Comparison of ENCODE assay signal across 24 mouse cellular contexts in the genomic region with DNA sequence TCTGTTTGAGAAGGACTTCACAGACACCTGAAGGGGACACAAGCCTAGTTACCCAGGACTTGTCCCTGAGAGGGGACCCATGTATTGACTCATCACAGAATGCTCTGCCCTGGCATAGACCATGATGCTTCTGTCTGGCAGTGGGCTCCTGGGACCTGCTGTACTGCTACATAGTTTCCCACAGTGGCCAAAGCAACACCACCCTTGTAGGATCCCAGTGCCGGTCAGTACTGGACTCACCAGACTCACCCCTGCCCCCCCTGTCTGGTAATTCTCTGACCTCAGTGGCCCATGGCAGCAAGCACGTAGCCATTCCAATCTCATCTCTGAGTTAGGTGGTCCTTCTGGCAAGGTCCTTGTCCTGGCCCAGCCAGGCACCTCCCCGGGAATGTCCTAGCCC. TPM values are rescaled to one million over a fixed set of nuclear protein-coding genes. Genes with fewer than 3 reads are reported as not detected.
A peak's percentile ranks its signal among the peaks of the same experiment; 100 is the strongest.
DNase-seq lines count a peak whose midpoint lies in the region; ATAC-seq and TF ChIP-seq lines count a peak whose summit lies in the region.
"Had no signal": no experiment of that assay in that cellular context is flagged by ENCODE, and none has a peak within 500 bp of the region (broad histone marks: within the 10 kb centered on the region; RNA-seq: fewer than 3 reads in every experiment).

No protein-coding gene starts in this region.

- ATAC-seq in lung, embryonic 14.5 days (ENCODE audit: insufficient read depth), result no peak
- no peak for ATAC-seq in embryonic facial prominence, embryonic 12.5 days (ENCODE audit: insufficient number of reproducible peaks, insufficient read depth, low FRiP score, low TSS enrichment)
- no peak for ATAC-seq in erythroid progenitor cell, adult 5-6 weeks (replicated peaks; ENCODE audit: low FRiP score, poor library complexity, severe bottlenecking)
- ATAC-seq: CD4-positive, CD25-positive, alpha-beta regulatory T cell, adult 4 months; forebrain, embryonic 15.5 days; inflammation-experienced regulatory T-cells, adult 6 months; intestine, postnatal 0 days had no signal

- no peaks in the 10 kb centered on the region for H3K36me3 ChIP-seq in heart, adult 2 months (ENCODE audit: control insufficient read depth, insufficient read depth, low read length)
- no peaks in the 10 kb centered on the region for H3K36me3 ChIP-seq in lung, embryonic 14.5 days (ENCODE audit: insufficient read depth)
- 0 out of 2 replicates have a peak, but pooled peaks cover 4% of the 10 kb centered on the region for H3K36me3 ChIP-seq in embryonic facial prominence, embryonic 10.5 days (replicated peaks)
- 0 out of 2 replicates have a peak, but pooled peaks cover 6% of the 10 kb centered on the region for H3K36me3 ChIP-seq in embryonic facial prominence, embryonic 12.5 days
- H3K36me3 ChIP-seq: embryonic facial prominence, embryonic 13.5 days; forebrain, embryonic 15.5 days; G1E; heart, embryonic 12.5 days had no signal

- no peak for TF ChIP-seq POLR2A in heart, adult 2 months (IDR thresholded peaks at IDR 0.05; ENCODE audit: insufficient read depth, low read depth, low read length)

- DNase-seq in heart, adult 2 months, result no peak
- DNase-seq in heart, postnatal 36 days, result no peak
- DNase-seq in lung, embryonic 14.5 days, result no peak
- no peak for DNase-seq in lung, postnatal 4 days
- DNase-seq in embryonic facial prominence, embryonic 10.5 days (ENCODE audit: low spot score), result no peak
- no peak for DNase-seq in embryo, embryonic 10 days (ENCODE audit: low spot score)
- DNase-seq: cerebellum, adult 2 months; embryo, embryonic 11 days had no signal

- TF ChIP-seq CTCF in heart, adult 2 months (IDR thresholded peaks at IDR 0.05), result no peak
- no peak for TF ChIP-seq CTCF in lung, embryonic 14.5 days (IDR thresholded peaks at IDR 0.05; ENCODE audit: low read depth)

- no peaks in the 10 kb centered on the region for H3K79me2 ChIP-seq in heart, adult 2 months (replicated peaks; ENCODE audit: control insufficient read depth, insufficient read depth, low read length)

- no peak overlapping the region for H3K4me2 ChIP-seq in lung, embryonic 14.5 days
- no peak overlapping the region for H3K4me2 ChIP-seq in embryonic facial prominence, embryonic 12.5 days (replicated peaks)
- H3K4me2 ChIP-seq: embryonic facial prominence, embryonic 13.5 days; forebrain, embryonic 15.5 days; heart, embryonic 12.5 days had no signal

- intact Hi-C loops in heart, adult 2 months (cut with DNase I), result no loop called here
- intact Hi-C loops in heart, postnatal 36 days (cut with DNase I), result no loop called here

- TF ChIP-seq EP300 in heart, adult 2 months (IDR thresholded peaks at IDR 0.05; ENCODE audit: insufficient read depth, low read depth, low read length), result no peak

- H3K27me3 ChIP-seq in heart, adult 2 months (ENCODE audit: control insufficient read depth, insufficient read depth, low read length), result no peaks in the 10 kb centered on the region
- H3K27me3 ChIP-seq in lung, embryonic 14.5 days (ENCODE audit: insufficient read depth, low read length), result no peaks in the 10 kb centered on the region
- no peaks in the 10 kb centered on the region for H3K27me3 ChIP-seq in embryonic facial prominence, embryonic 10.5 days (replicated peaks; ENCODE audit: low read depth, poor library complexity, severe bottlenecking)
- H3K27me3 ChIP-seq in embryonic facial prominence, embryonic 12.5 days, result no peaks in the 10 kb centered on the region
- H3K27me3 ChIP-seq: embryonic facial prominence, embryonic 13.5 days; forebrain, embryonic 15.5 days; heart, embryonic 12.5 days had no signal

- H3K9ac ChIP-seq in heart, adult 2 months (ENCODE audit: low read depth, low read length), result no peak overlapping the region
- H3K9ac ChIP-seq in lung, embryonic 14.5 days, result no peak overlapping the region
- no peak overlapping the region for H3K9ac ChIP-seq in embryonic facial prominence, embryonic 12.5 days
- H3K9ac ChIP-seq: embryonic facial prominence, embryonic 13.5 days; forebrain, embryonic 15.5 days; heart, embryonic 12.5 days had no signal

- H3K4me3 ChIP-seq in heart, adult 2 months, result no peak overlapping the region
- no peak overlapping the region for H3K4me3 ChIP-seq in lung, embryonic 14.5 days (ENCODE audit: low read depth, low read length)
- H3K4me3 ChIP-seq in embryonic facial prominence, embryonic 10.5 days, result no peak overlapping the region
- H3K4me3 ChIP-seq in embryonic facial prominence, embryonic 12.5 days, result no peak overlapping the region
- H3K4me3 ChIP-seq: embryonic facial prominence, embryonic 13.5 days; forebrain, embryonic 15.5 days; heart, embryonic 12.5 days had no signal

- peak overlapping the region; percentile 62; the same call in 1 of the 2 replicates for H3K27ac ChIP-seq in heart, adult 2 months
- peak overlapping the region; percentile 58; the same call in 1 of the 2 replicates for H3K27ac ChIP-seq in lung, embryonic 14.5 days (ENCODE audit: low read depth)
- H3K27ac ChIP-seq in embryonic facial prominence, embryonic 10.5 days (replicated peaks), result peak overlapping the region; percentile 55
- H3K27ac ChIP-seq in embryonic facial prominence, embryonic 12.5 days, result peak overlapping the region; percentile 17; the same call in 1 of the 2 replicates
- H3K27ac ChIP-seq: embryonic facial prominence, embryonic 13.5 days; forebrain, embryonic 15.5 days had no signal

- 79% methylated on average over 3 of the region's 3 CpGs for WGBS in heart, adult 2 months
- WGBS in lung, embryonic 14.5 days, result 85% methylated on average over 3 of the region's 3 CpGs
- 93% methylated on average over 3 of the region's 3 CpGs for WGBS in embryonic facial prominence, embryonic 10.5 days
- 90% methylated on average over 3 of the region's 3 CpGs for WGBS in embryonic facial prominence, embryonic 12.5 days

- H3K4me1 ChIP-seq in heart, adult 2 months (ENCODE audit: control insufficient read depth, insufficient read depth, low read length), result peaks cover 10% of the 10 kb centered on the region
- H3K4me1 ChIP-seq in lung, embryonic 14.5 days (ENCODE audit: insufficient read depth), result peaks cover 12% of the 10 kb centered on the region
- H3K4me1 ChIP-seq in embryonic facial prominence, embryonic 10.5 days, result peaks cover 37% of the 10 kb centered on the region
- peaks cover 19% of the 10 kb centered on the region for H3K4me1 ChIP-seq in embryonic facial prominence, embryonic 12.5 days

- H3K9me3 ChIP-seq in lung, embryonic 14.5 days (ENCODE audit: low read depth, low read length), result no peaks in the 10 kb centered on the region
- no peaks in the 10 kb centered on the region for H3K9me3 ChIP-seq in embryonic facial prominence, embryonic 10.5 days
- H3K9me3 ChIP-seq in embryonic facial prominence, embryonic 12.5 days, result no peaks in the 10 kb centered on the region
- H3K9me3 ChIP-seq: embryonic facial prominence, embryonic 13.5 days; forebrain, embryonic 15.5 days; heart, embryonic 12.5 days had no signal

RNA-seq across cellular contexts. Expression of a gene that starts 10.6 kb away (rescaled TPM):
- total RNA-seq in heart, adult 2 months (2021), result 100 to 1,000 TPM; 123 to 127 TPM
- polyA plus RNA-seq in heart, adult 2 months (2012; rRNA removed), result 66.2 and 109 TPM in 2 replicates
- total RNA-seq in heart, postnatal 36 days (2021), result 100 to 1,000 TPM; 124 to 138 TPM
- polyA plus RNA-seq in lung, embryonic 14.5 days (2014; fragmentation: Nextera tagmentation; extraction: Ambion mirVana), result 70.1 and 72.9 TPM in 2 replicates
- polyA plus RNA-seq in embryonic facial prominence, embryonic 10.5 days (2016; fragmentation: Nextera tagmentation; extraction: Ambion mirVana), result 58.7 and 61.7 TPM in 2 replicates
- 142 and 150 TPM in 2 replicates for polyA plus RNA-seq in embryonic facial prominence, embryonic 12.5 days (2016; fragmentation: Nextera tagmentation; extraction: Ambion mirVana)
- 26.7 and 36.0 TPM in 2 replicates for total RNA-seq in erythroid progenitor cell, adult 5-6 weeks (2015; ENCODE audit: low replicate concordance)
- total RNA-seq in erythroid progenitor cell, adult 5-6 weeks (2017; ENCODE audit: low replicate concordance), result 21.1 and 32.0 TPM in 2 replicates

RNA-seq across cellular contexts. Expression of a gene that starts 15.1 kb away (rescaled TPM):
- total RNA-seq in heart, adult 2 months (2021), result 10 to 100 TPM; 56.9 to 64.2 TPM
- polyA plus RNA-seq in heart, adult 2 months (2012; rRNA removed), result 54.1 and 68.3 TPM in 2 replicates
- 10 to 100 TPM; 64.0 to 66.8 TPM for total RNA-seq in heart, postnatal 36 days (2021)
- 305 and 327 TPM in 2 replicates for polyA plus RNA-seq in lung, embryonic 14.5 days (2014; fragmentation: Nextera tagmentation; extraction: Ambion mirVana)
- polyA plus RNA-seq in embryonic facial prominence, embryonic 10.5 days (2016; fragmentation: Nextera tagmentation; extraction: Ambion mirVana), result 347 and 351 TPM in 2 replicates
- polyA plus RNA-seq in embryonic facial prominence, embryonic 12.5 days (2016; fragmentation: Nextera tagmentation; extraction: Ambion mirVana), result 303 and 326 TPM in 2 replicates
- 86.5 and 93.1 TPM in 2 replicates for total RNA-seq in erythroid progenitor cell, adult 5-6 weeks (2015; ENCODE audit: low replicate concordance)
- 38.4 and 57.6 TPM in 2 replicates for total RNA-seq in erythroid progenitor cell, adult 5-6 weeks (2017; ENCODE audit: low replicate concordance)

RNA-seq across cellular contexts. Expression of a gene that starts 15.1 kb away (rescaled TPM):
- not detected for total RNA-seq in heart, adult 2 months (2021)
- 0.06 and 0.12 TPM in 2 replicates for polyA plus RNA-seq in heart, adult 2 months (2012; rRNA removed)
- total RNA-seq in heart, postnatal 36 days (2021), result under 1 TPM in 1 of 2 experiments, not detected in 1; 0.06 TPM
- polyA plus RNA-seq in lung, embryonic 14.5 days (2014; fragmentation: Nextera tagmentation; extraction: Ambion mirVana), result 0.04 TPM in 1 of 2 replicates, not detected in the other
- polyA plus RNA-seq in embryonic facial prominence, embryonic 10.5 days (2016; fragmentation: Nextera tagmentation; extraction: Ambion mirVana), result 0.05 TPM in 1 of 2 replicates, not detected in the other
- not detected in 2 replicates for polyA plus RNA-seq in embryonic facial prominence, embryonic 12.5 days (2016; fragmentation: Nextera tagmentation; extraction: Ambion mirVana)
- not detected in 2 replicates for total RNA-seq in erythroid progenitor cell, adult 5-6 weeks (2015; ENCODE audit: low replicate concordance)
- total RNA-seq in erythroid progenitor cell, adult 5-6 weeks (2017; ENCODE audit: low replicate concordance), result not detected in 2 replicates
- total RNA-seq: adrenal gland, postnatal 36 days; granulocyte monocyte progenitor cell, adult 5-6 weeks had no signal
- polyA plus RNA-seq: G1E; hindbrain, embryonic 16.5 days; inflammation-experienced regulatory T-cells, adult 6 months; intestine, postnatal 0 days had no signal

RNA-seq across cellular contexts. Expression of a gene that starts 27.9 kb away (rescaled TPM):
- total RNA-seq in heart, adult 2 months (2021), result 10 to 100 TPM; 39.7 to 48.4 TPM
- polyA plus RNA-seq in heart, adult 2 months (2012; rRNA removed), result 35.5 and 44.8 TPM in 2 replicates
- 10 to 100 TPM; 39.6 to 44.9 TPM for total RNA-seq in heart, postnatal 36 days (2021)
- 46.6 and 48.2 TPM in 2 replicates for polyA plus RNA-seq in lung, embryonic 14.5 days (2014; fragmentation: Nextera tagmentation; extraction: Ambion mirVana)
- 51.8 and 52.7 TPM in 2 replicates for polyA plus RNA-seq in embryonic facial prominence, embryonic 10.5 days (2016; fragmentation: Nextera tagmentation; extraction: Ambion mirVana)
- 59.5 and 70.4 TPM in 2 replicates for polyA plus RNA-seq in embryonic facial prominence, embryonic 12.5 days (2016; fragmentation: Nextera tagmentation; extraction: Ambion mirVana)
- total RNA-seq in erythroid progenitor cell, adult 5-6 weeks (2015; ENCODE audit: low replicate concordance), result 0.36 and 6.3 TPM in 2 replicates
- under 0.01 and 3.0 TPM in 2 replicates for total RNA-seq in erythroid progenitor cell, adult 5-6 weeks (2017; ENCODE audit: low replicate concordance)

RNA-seq across cellular contexts. Expression of a gene that starts 30.2 kb away (rescaled TPM):
- not detected for total RNA-seq in heart, adult 2 months (2021)
- not detected in 2 replicates for polyA plus RNA-seq in heart, adult 2 months (2012; rRNA removed)
- not detected for total RNA-seq in heart, postnatal 36 days (2021)
- not detected in 2 replicates for polyA plus RNA-seq in lung, embryonic 14.5 days (2014; fragmentation: Nextera tagmentation; extraction: Ambion mirVana)
- polyA plus RNA-seq in embryonic facial prominence, embryonic 10.5 days (2016; fragmentation: Nextera tagmentation; extraction: Ambion mirVana), result not detected in 2 replicates
- not detected in 2 replicates for polyA plus RNA-seq in embryonic facial prominence, embryonic 12.5 days (2016; fragmentation: Nextera tagmentation; extraction: Ambion mirVana)
- total RNA-seq in erythroid progenitor cell, adult 5-6 weeks (2015; ENCODE audit: low replicate concordance), result not detected in 2 replicates
- total RNA-seq in erythroid progenitor cell, adult 5-6 weeks (2017; ENCODE audit: low replicate concordance), result not detected in 2 replicates
- total RNA-seq: adrenal gland, adult 8-10 months; adrenal gland, postnatal 36 days; gastrocnemius, postnatal 14 days; granulocyte monocyte progenitor cell, adult 5-6 weeks had no signal
- polyA plus RNA-seq: CD4-positive, CD25-positive, alpha-beta regulatory T cell, adult 4 months; cerebellum, adult 2 months; embryonic facial prominence, embryonic 13.5 days; forebrain, embryonic 15.5 days; heart, embryonic 12.5 days; heart, embryonic 16.5 days; hindbrain, embryonic 11.5 days had no signal
